8 mouse cellular contexts compared by ENCODE assay signal in the genomic region with DNA sequence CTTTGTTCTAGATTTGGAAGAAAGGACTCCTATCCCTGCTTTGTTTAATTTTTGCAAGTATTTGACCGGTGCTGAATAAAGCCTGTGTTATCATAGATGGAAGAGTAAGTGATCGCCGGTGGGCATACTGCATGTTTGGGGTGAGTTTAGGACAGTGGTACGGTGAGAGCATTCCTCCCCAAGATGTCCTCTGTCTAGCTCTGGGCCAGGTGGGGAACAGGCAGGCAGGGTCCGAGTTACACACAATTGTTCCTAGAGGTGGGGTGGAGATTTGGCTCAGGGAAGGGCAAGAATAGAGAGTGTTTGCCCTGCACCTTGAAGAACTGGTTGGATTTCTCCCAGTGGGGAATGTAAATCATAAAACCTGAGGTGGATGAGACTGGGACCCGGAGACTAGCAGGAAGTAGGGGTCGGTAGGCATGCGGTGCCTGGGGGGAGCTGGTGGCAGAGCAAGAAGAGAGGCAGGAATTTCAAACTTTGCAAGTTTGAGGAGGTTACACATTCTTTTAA. TPM values are rescaled to one million over a fixed set of nuclear protein-coding genes. Genes with fewer than 3 reads are reported as not detected.
DNase-seq lines count a peak whose midpoint lies in the region; ATAC-seq and TF ChIP-seq lines count a peak whose summit lies in the region.

No protein-coding gene starts in this region.

- TF ChIP-seq CTCF in midbrain, postnatal 0 days (IDR thresholded peaks at IDR 0.05) = no peak

- ATAC-seq in forebrain, embryonic 15.5 days (replicated peaks) = no peak
- ATAC-seq in midbrain, embryonic 13.5 days = no peak
- no peak for ATAC-seq in midbrain, postnatal 0 days (ENCODE audit: low FRiP score)
- no peak for ATAC-seq in liver, embryonic 13.5 days (ENCODE audit: low read depth)
- ATAC-seq in stomach, embryonic 16.5 days (ENCODE audit: insufficient read depth, low FRiP score) = peak; percentile 28; the same call in 1 of the 2 replicates

- 68% methylated on average over 8 of the region's 8 CpGs for WGBS in forebrain, embryonic 10.5 days
- WGBS in forebrain, embryonic 15.5 days = 86% methylated on average over 8 of the region's 8 CpGs
- 82% methylated on average over 8 of the region's 8 CpGs for WGBS in midbrain, embryonic 13.5 days
- 86% methylated on average over 8 of the region's 8 CpGs for WGBS in midbrain, postnatal 0 days
- 57% methylated on average over 8 of the region's 8 CpGs for whole genome bisulfite sequencing in liver, embryonic 13.5 days (ENCODE audit: insufficient replicate concordance)
- WGBS in stomach, embryonic 16.5 days = 45% methylated on average over 8 of the region's 8 CpGs

- no peak overlapping the region for H3K27ac ChIP-seq in forebrain, embryonic 10.5 days
- H3K27ac ChIP-seq in forebrain, embryonic 15.5 days (replicated peaks) = no peak overlapping the region
- no peak overlapping the region for H3K27ac ChIP-seq in midbrain, embryonic 13.5 days
- no peak overlapping the region for H3K27ac ChIP-seq in midbrain, postnatal 0 days (ENCODE audit: low read depth, low read length)
- peak overlapping the region; percentile 100 for H3K27ac ChIP-seq in liver, embryonic 13.5 days
- H3K27ac ChIP-seq in stomach, embryonic 16.5 days (ENCODE audit: low read length) = peak overlapping the region; percentile 100

- H3K9ac ChIP-seq in forebrain, embryonic 15.5 days (replicated peaks) = no peak overlapping the region
- H3K9ac ChIP-seq in midbrain, embryonic 13.5 days (replicated peaks) = no peak overlapping the region
- no peak overlapping the region for H3K9ac ChIP-seq in midbrain, postnatal 0 days (replicated peaks; ENCODE audit: low read length, poor library complexity, severe bottlenecking)
- peak overlapping the region; percentile 97 for H3K9ac ChIP-seq in liver, embryonic 13.5 days
- H3K9ac ChIP-seq in stomach, embryonic 16.5 days (ENCODE audit: low read length) = peak overlapping the region; percentile 100

- H3K9me3 ChIP-seq in forebrain, embryonic 10.5 days = no peaks in the 10 kb centered on the region
- H3K9me3 ChIP-seq in forebrain, embryonic 15.5 days = no peaks in the 10 kb centered on the region
- no peaks in the 10 kb centered on the region for H3K9me3 ChIP-seq in midbrain, embryonic 13.5 days
- H3K9me3 ChIP-seq in midbrain, postnatal 0 days (ENCODE audit: low read length) = no peaks in the 10 kb centered on the region
- no peaks in the 10 kb centered on the region for H3K9me3 ChIP-seq in liver, embryonic 13.5 days (replicated peaks)
- no peaks in the 10 kb centered on the region for H3K9me3 ChIP-seq in stomach, embryonic 16.5 days (replicated peaks; ENCODE audit: control insufficient read depth, low read length)

- no peak for DNase-seq in forebrain, embryonic 10.5 days (ENCODE audit: extremely low spot score, low spot score)
- no peak for DNase-seq in midbrain, postnatal 0 days (ENCODE audit: low spot score)
- no peak for DNase-seq in liver, embryonic 13.5 days
- DNase-seq in spleen, adult 12 weeks (ENCODE audit: low spot score) = no peak
- DNase-seq in adrenal gland, postnatal 36 days = no peak

- H3K4me2 ChIP-seq in forebrain, embryonic 15.5 days (replicated peaks) = no peak overlapping the region
- peak overlapping the region; percentile 59; the same call in 1 of the 2 replicates for H3K4me2 ChIP-seq in midbrain, embryonic 13.5 days (replicated peaks)
- H3K4me2 ChIP-seq in midbrain, postnatal 0 days (ENCODE audit: low read depth, low read length, poor library complexity, severe bottlenecking) = no peak overlapping the region
- peak overlapping the region; percentile 79 for H3K4me2 ChIP-seq in liver, embryonic 13.5 days
- peak overlapping the region; percentile 81 for H3K4me2 ChIP-seq in stomach, embryonic 16.5 days (ENCODE audit: low read depth, low read length)

- H3K4me3 ChIP-seq in forebrain, embryonic 10.5 days = peak overlapping the region; percentile 91; the same call in 1 of the 2 replicates
- H3K4me3 ChIP-seq in forebrain, embryonic 15.5 days = no peak overlapping the region
- peak overlapping the region; percentile 79; the same call in 1 of the 2 replicates for H3K4me3 ChIP-seq in midbrain, embryonic 13.5 days (replicated peaks)
- H3K4me3 ChIP-seq in midbrain, postnatal 0 days (ENCODE audit: low read depth, low read length) = no peak overlapping the region
- H3K4me3 ChIP-seq in liver, embryonic 13.5 days (replicated peaks) = peak overlapping the region; percentile 88
- peak overlapping the region; percentile 97 for H3K4me3 ChIP-seq in stomach, embryonic 16.5 days (replicated peaks; ENCODE audit: low read length)

- H3K36me3 ChIP-seq in forebrain, embryonic 10.5 days (replicated peaks) = 0 out of 2 replicates have a peak, but pooled peaks cover 6% of the 10 kb centered on the region
- H3K36me3 ChIP-seq in forebrain, embryonic 15.5 days = no peaks in the 10 kb centered on the region
- H3K36me3 ChIP-seq in midbrain, embryonic 13.5 days = no peaks in the 10 kb centered on the region
- H3K36me3 ChIP-seq in midbrain, postnatal 0 days (ENCODE audit: insufficient read depth, low read length) = no peaks in the 10 kb centered on the region
- H3K36me3 ChIP-seq in liver, embryonic 13.5 days = no peaks in the 10 kb centered on the region
- H3K36me3 ChIP-seq in stomach, embryonic 16.5 days (ENCODE audit: control insufficient read depth, insufficient read depth, low read length) = no peaks in the 10 kb centered on the region

- H3K4me1 ChIP-seq in forebrain, embryonic 10.5 days = peaks cover 53% of the 10 kb centered on the region
- H3K4me1 ChIP-seq in forebrain, embryonic 15.5 days = peaks cover 45% of the 10 kb centered on the region
- H3K4me1 ChIP-seq in midbrain, embryonic 13.5 days (replicated peaks) = peaks cover 47% of the 10 kb centered on the region
- H3K4me1 ChIP-seq in midbrain, postnatal 0 days (ENCODE audit: insufficient read depth, low read length) = peaks cover 8% of the 10 kb centered on the region
- H3K4me1 ChIP-seq in liver, embryonic 13.5 days (replicated peaks) = peaks cover 74% of the 10 kb centered on the region
- H3K4me1 ChIP-seq in stomach, embryonic 16.5 days (ENCODE audit: control insufficient read depth, insufficient read depth, low read length) = peaks cover 50% of the 10 kb centered on the region

- peaks cover 21% of the 10 kb centered on the region for H3K27me3 ChIP-seq in forebrain, embryonic 10.5 days (ENCODE audit: poor library complexity, severe bottlenecking)
- no peaks in the 10 kb centered on the region for H3K27me3 ChIP-seq in forebrain, embryonic 15.5 days
- H3K27me3 ChIP-seq in midbrain, embryonic 13.5 days = peaks cover 12% of the 10 kb centered on the region; the same call in 1 of the 2 replicates
- no peaks in the 10 kb centered on the region for H3K27me3 ChIP-seq in midbrain, postnatal 0 days (ENCODE audit: insufficient read depth, low read length)
- no peaks in the 10 kb centered on the region for H3K27me3 ChIP-seq in liver, embryonic 13.5 days
- H3K27me3 ChIP-seq in stomach, embryonic 16.5 days (ENCODE audit: control insufficient read depth, insufficient read depth, low read length) = no peaks in the 10 kb centered on the region

RNA-seq across cellular contexts. Expression of gene Wbp4, which starts 2.3 kb away (rescaled TPM):
- polyA plus RNA-seq in forebrain, embryonic 10.5 days (2016; fragmentation: Nextera tagmentation; extraction: Ambion mirVana) = 45.6 and 51.5 TPM in 2 replicates
- 43.4 and 46.8 TPM in 2 replicates for polyA plus RNA-seq in forebrain, embryonic 15.5 days (2015; fragmentation: Nextera tagmentation; extraction: Ambion mirVana)
- 48.4 and 49.7 TPM in 2 replicates for polyA plus RNA-seq in midbrain, embryonic 13.5 days (2015; fragmentation: Nextera tagmentation; extraction: Ambion mirVana)
- 30.5 and 38.1 TPM in 2 replicates for total RNA-seq in midbrain, postnatal 0 days (2014; rRNA removed)
- polyA plus RNA-seq in midbrain, postnatal 0 days (2015; fragmentation: Nextera tagmentation; extraction: Ambion mirVana) = 51.6 and 54.2 TPM in 2 replicates
- polyA plus RNA-seq in liver, embryonic 13.5 days (2015; fragmentation: Nextera tagmentation; extraction: Ambion mirVana) = 17.6 and 20.6 TPM in 2 replicates
- polyA plus RNA-seq in stomach, embryonic 16.5 days (2015; fragmentation: Nextera tagmentation; extraction: Ambion mirVana) = 32.4 and 36.4 TPM in 2 replicates
- total RNA-seq in adrenal gland, postnatal 36 days (2021) = 10 to 100 TPM; 39.7 to 42.7 TPM

RNA-seq across cellular contexts. Expression of gene Elf1, which starts 2.7 kb away (rescaled TPM):
- 3.8 TPM in 2 replicates for polyA plus RNA-seq in forebrain, embryonic 10.5 days (2016; fragmentation: Nextera tagmentation; extraction: Ambion mirVana)
- 3.3 and 3.7 TPM in 2 replicates for polyA plus RNA-seq in forebrain, embryonic 15.5 days (2015; fragmentation: Nextera tagmentation; extraction: Ambion mirVana)
- 3.0 and 4.1 TPM in 2 replicates for polyA plus RNA-seq in midbrain, embryonic 13.5 days (2015; fragmentation: Nextera tagmentation; extraction: Ambion mirVana)
- total RNA-seq in midbrain, postnatal 0 days (2014; rRNA removed) = 7.2 TPM in 2 replicates
- 2.1 and 2.2 TPM in 2 replicates for polyA plus RNA-seq in midbrain, postnatal 0 days (2015; fragmentation: Nextera tagmentation; extraction: Ambion mirVana)
- polyA plus RNA-seq in liver, embryonic 13.5 days (2015; fragmentation: Nextera tagmentation; extraction: Ambion mirVana) = 11.9 and 13.8 TPM in 2 replicates
- 18.0 and 19.2 TPM in 2 replicates for polyA plus RNA-seq in stomach, embryonic 16.5 days (2015; fragmentation: Nextera tagmentation; extraction: Ambion mirVana)
- total RNA-seq in adrenal gland, postnatal 36 days (2021) = 10 to 100 TPM; 22.1 to 26.0 TPM

RNA-seq across cellular contexts. Expression of gene Kbtbd6, which starts 32.0 kb away (rescaled TPM):
- 5.3 and 5.7 TPM in 2 replicates for polyA plus RNA-seq in forebrain, embryonic 10.5 days (2016; fragmentation: Nextera tagmentation; extraction: Ambion mirVana)
- 3.0 and 4.0 TPM in 2 replicates for polyA plus RNA-seq in forebrain, embryonic 15.5 days (2015; fragmentation: Nextera tagmentation; extraction: Ambion mirVana)
- polyA plus RNA-seq in midbrain, embryonic 13.5 days (2015; fragmentation: Nextera tagmentation; extraction: Ambion mirVana) = 1.8 and 2.3 TPM in 2 replicates
- 2.6 and 4.2 TPM in 2 replicates for total RNA-seq in midbrain, postnatal 0 days (2014; rRNA removed)
- 0.83 and 0.96 TPM in 2 replicates for polyA plus RNA-seq in midbrain, postnatal 0 days (2015; fragmentation: Nextera tagmentation; extraction: Ambion mirVana)
- 2.6 and 3.0 TPM in 2 replicates for polyA plus RNA-seq in liver, embryonic 13.5 days (2015; fragmentation: Nextera tagmentation; extraction: Ambion mirVana)
- 1.4 and 1.8 TPM in 2 replicates for polyA plus RNA-seq in stomach, embryonic 16.5 days (2015; fragmentation: Nextera tagmentation; extraction: Ambion mirVana)
- under 1 TPM; 0.13 TPM for total RNA-seq in adrenal gland, postnatal 36 days (2021)

RNA-seq across cellular contexts. Expression of gene Kbtbd7, which starts 57.4 kb away (rescaled TPM):
- polyA plus RNA-seq in forebrain, embryonic 10.5 days (2016; fragmentation: Nextera tagmentation; extraction: Ambion mirVana) = 11.2 and 11.7 TPM in 2 replicates
- 23.6 and 23.7 TPM in 2 replicates for polyA plus RNA-seq in forebrain, embryonic 15.5 days (2015; fragmentation: Nextera tagmentation; extraction: Ambion mirVana)
- polyA plus RNA-seq in midbrain, embryonic 13.5 days (2015; fragmentation: Nextera tagmentation; extraction: Ambion mirVana) = 18.1 TPM in 2 replicates
- 36.5 and 39.8 TPM in 2 replicates for total RNA-seq in midbrain, postnatal 0 days (2014; rRNA removed)
- 11.3 TPM in 2 replicates for polyA plus RNA-seq in midbrain, postnatal 0 days (2015; fragmentation: Nextera tagmentation; extraction: Ambion mirVana)
- 3.0 and 3.6 TPM in 2 replicates for polyA plus RNA-seq in liver, embryonic 13.5 days (2015; fragmentation: Nextera tagmentation; extraction: Ambion mirVana)
- polyA plus RNA-seq in stomach, embryonic 16.5 days (2015; fragmentation: Nextera tagmentation; extraction: Ambion mirVana) = 8.9 and 10.1 TPM in 2 replicates
- 1 to 10 TPM; 7.8 to 9.4 TPM for total RNA-seq in adrenal gland, postnatal 36 days (2021)

Comparison
In these comparisons a context has a peak if more than half of its experiments do, and no peak if none do; other contexts are left out.
1. H3K4me3 ChIP-seq: peak in forebrain, embryonic 10.5 days (single experiment), midbrain, embryonic 13.5 days (single experiment), liver, embryonic 13.5 days (single experiment) and stomach, embryonic 16.5 days (single experiment); none in forebrain, embryonic 15.5 days (single experiment) and midbrain, postnatal 0 days (single experiment).
2. H3K4me2 ChIP-seq: peak in midbrain, embryonic 13.5 days (single experiment), liver, embryonic 13.5 days (single experiment) and stomach, embryonic 16.5 days (single experiment); none in forebrain, embryonic 15.5 days (single experiment) and midbrain, postnatal 0 days (single experiment).
3. H3K27ac ChIP-seq: peak in liver, embryonic 13.5 days (single experiment) and stomach, embryonic 16.5 days (single experiment); none in forebrain, embryonic 10.5 days (single experiment), forebrain, embryonic 15.5 days (single experiment), midbrain, embryonic 13.5 days (single experiment) and midbrain, postnatal 0 days (single experiment).
4. H3K9ac ChIP-seq: peak in liver, embryonic 13.5 days (single experiment) and stomach, embryonic 16.5 days (single experiment); none in forebrain, embryonic 15.5 days (single experiment), midbrain, embryonic 13.5 days (single experiment) and midbrain, postnatal 0 days (single experiment).